Mouse (Mus musculus): Measurements from ENCODE around the gene Zfp964. TPM values are rescaled to one million over a fixed set of nuclear protein-coding genes. Genes with fewer than 3 reads are reported as not detected.

The Zfp964 gene
- polyA plus RNA-seq, 1 experiment = 2.9 TPM

- peaks cover 6% of the 10 kb centered on the region for H3K4me1 ChIP-seq (ENCODE audit: control insufficient read depth, insufficient read depth, low read length)
- H3K27ac ChIP-seq (ENCODE audit: insufficient read depth, low read length) = no peak overlapping the region
- no peak for TF ChIP-seq CTCF (IDR thresholded peaks at IDR 0.05; ENCODE audit: extremely low read depth, insufficient read depth, low read length)
- TF ChIP-seq POLR2A (IDR thresholded peaks at IDR 0.05; ENCODE audit: extremely low read depth, insufficient read depth, low read length) = no peak
- peak overlapping the region; percentile 43 for H3K4me3 ChIP-seq (ENCODE audit: insufficient read depth, low read length)
Observed at GRCm38 (mm10) chr8:69715366-69715765, 61.1 kb downstream of the Zfp964 start.

Other genes starting within 250 kb of the Zfp964 start
- 0.08 and 0.10 TPM in 2 replicates for gene Gm9495, start 200.9 kb upstream of the Zfp964 start, polyA plus RNA-seq (2012; rRNA removed)
- gene Gm7697, start 131.5 kb upstream of the Zfp964 start, polyA plus RNA-seq (2012; rRNA removed) = 0.10 TPM in 1 of 2 replicates, not detected in the other
- 13.1 and 13.9 TPM in 2 replicates for gene Zfp868, start 28.9 kb upstream of the Zfp964 start, polyA plus RNA-seq (2012; rRNA removed)
- 18.4 and 20.5 TPM in 2 replicates for gene Zfp869, start 56.2 kb downstream of the Zfp964 start, polyA plus RNA-seq (2012; rRNA removed)
- gene Zfp963, start 95.5 kb downstream of the Zfp964 start, polyA plus RNA-seq (2012; rRNA removed) = 6.2 and 6.4 TPM in 2 replicates
- gene Gm20422, start 120.4 kb downstream of the Zfp964 start, polyA plus RNA-seq (2012; rRNA removed) = 0.15 and 1.3 TPM in 2 replicates
- gene Atp13a1, start 136.7 kb downstream of the Zfp964 start, polyA plus RNA-seq (2012; rRNA removed) = 49.2 and 51.6 TPM in 2 replicates
- gene Zfp866, start 136.7 kb downstream of the Zfp964 start, polyA plus RNA-seq (2012; rRNA removed) = 20.3 TPM in 2 replicates
- gene Gmip, start 154.2 kb downstream of the Zfp964 start, polyA plus RNA-seq (2012; rRNA removed) = 15.7 and 16.1 TPM in 2 replicates
- gene Lpar2, start 167.9 kb downstream of the Zfp964 start, polyA plus RNA-seq (2012; rRNA removed) = 0.53 and 0.54 TPM in 2 replicates
- 32.0 and 35.4 TPM in 2 replicates for gene Pbx4, start 178.0 kb downstream of the Zfp964 start, polyA plus RNA-seq (2012; rRNA removed)
- 0.89 and 1.4 TPM in 2 replicates for gene Cilp2, start 233.2 kb downstream of the Zfp964 start, polyA plus RNA-seq (2012; rRNA removed)
- 0.29 and 0.40 TPM in 2 replicates for gene Tssk6, start 247.7 kb downstream of the Zfp964 start, polyA plus RNA-seq (2012; rRNA removed)
- gene Ndufa13, start 248.1 kb downstream of the Zfp964 start, polyA plus RNA-seq (2012; rRNA removed) = 182 and 184 TPM in 2 replicates
- 34.2 and 35.7 TPM in 2 replicates for gene Yjefn3, start 248.2 kb downstream of the Zfp964 start, polyA plus RNA-seq (2012; rRNA removed)